Mouse (Mus musculus): ENCODE data around the gene Utrn. TPM values are rescaled to one million over a fixed set of nuclear protein-coding genes. Genes with fewer than 3 reads are reported as not detected.

The Utrn gene
- polyA plus RNA-seq, 1 experiment = 159 TPM

- no peaks in the 10 kb centered on the region for H3K9me3 ChIP-seq (replicated peaks; ENCODE audit: control insufficient read depth, insufficient read depth, low read length, poor library complexity, severe bottlenecking)
- H3K27ac ChIP-seq (ENCODE audit: insufficient read depth, low read length) = no peak overlapping the region
- H3K4me1 ChIP-seq (ENCODE audit: control insufficient read depth, insufficient read depth, low read length) = peaks cover 3% of the 10 kb centered on the region
- H3K27me3 ChIP-seq (ENCODE audit: control insufficient read depth, insufficient read depth, low read length, poor library complexity, severe bottlenecking) = no peaks in the 10 kb centered on the region; the same call in 1 of the 2 replicates
- TF ChIP-seq CTCF (IDR thresholded peaks at IDR 0.05; ENCODE audit: low read depth, low read length) (no peak), POLR2A (IDR thresholded peaks at IDR 0.05; ENCODE audit: insufficient read depth, low read length) (no peak), EP300 (IDR thresholded peaks at IDR 0.05; ENCODE audit: insufficient read depth, low read depth, low read length) (no peak)
- H3K4me3 ChIP-seq (ENCODE audit: low read depth, low read length) = no peak overlapping the region
- no peaks in the 10 kb centered on the region for H3K36me3 ChIP-seq (ENCODE audit: control insufficient read depth, insufficient read depth, low read length, poor library complexity, severe bottlenecking)
- no peak overlapping the region for H3K9ac ChIP-seq (ENCODE audit: low read depth, poor library complexity, severe bottlenecking)
Measured at GRCm38 (mm10) chr10:12723269-12723668, 145.9 kb downstream of the Utrn start.

GRCm38 (mm10) chr10:12722111-12722510, 147.1 kb downstream of the Utrn start:
- H3K27ac ChIP-seq (ENCODE audit: insufficient read depth, low read length) = no peak overlapping the region
- peaks cover 3% of the 10 kb centered on the region for H3K4me1 ChIP-seq (ENCODE audit: control insufficient read depth, insufficient read depth, low read length)
- no peak overlapping the region for H3K4me3 ChIP-seq (ENCODE audit: low read depth, low read length)
- H3K9me3 ChIP-seq (replicated peaks; ENCODE audit: control insufficient read depth, insufficient read depth, low read length, poor library complexity, severe bottlenecking) = no peaks in the 10 kb centered on the region
- no peak for TF ChIP-seq POLR2A (IDR thresholded peaks at IDR 0.05; ENCODE audit: insufficient read depth, low read length)
- no peak for TF ChIP-seq CTCF (IDR thresholded peaks at IDR 0.05; ENCODE audit: low read depth, low read length)
- TF ChIP-seq EP300 (IDR thresholded peaks at IDR 0.05; ENCODE audit: insufficient read depth, low read depth, low read length) = no peak
- no peaks in the 10 kb centered on the region for H3K27me3 ChIP-seq (ENCODE audit: control insufficient read depth, insufficient read depth, low read length, poor library complexity, severe bottlenecking)
- no peaks in the 10 kb centered on the region for H3K36me3 ChIP-seq (ENCODE audit: control insufficient read depth, insufficient read depth, low read length, poor library complexity, severe bottlenecking)
- H3K9ac ChIP-seq (ENCODE audit: low read depth, poor library complexity, severe bottlenecking) = no peak overlapping the region

GRCm38 (mm10) chr10:12718386-12718785, 150.8 kb downstream of the Utrn start:
- Histone ChIP-seq H3K4me3 (ENCODE audit: low read depth, low read length) (no peak overlapping the region), H3K36me3 (ENCODE audit: control insufficient read depth, insufficient read depth, low read length, poor library complexity, severe bottlenecking) (no peaks in the 10 kb centered on the region), H3K27me3 (ENCODE audit: control insufficient read depth, insufficient read depth, low read length, poor library complexity, severe bottlenecking) (no peaks in the 10 kb centered on the region), H3K9me3 (replicated peaks; ENCODE audit: control insufficient read depth, insufficient read depth, low read length, poor library complexity, severe bottlenecking) (no peaks in the 10 kb centered on the region), H3K4me1 (ENCODE audit: control insufficient read depth, insufficient read depth, low read length) (no peaks in the 10 kb centered on the region), H3K9ac (ENCODE audit: low read depth, poor library complexity, severe bottlenecking) (no peak overlapping the region), H3K27ac (ENCODE audit: insufficient read depth, low read length) (no peak overlapping the region)
- TF ChIP-seq POLR2A (IDR thresholded peaks at IDR 0.05; ENCODE audit: insufficient read depth, low read length) = no peak

DNA sequence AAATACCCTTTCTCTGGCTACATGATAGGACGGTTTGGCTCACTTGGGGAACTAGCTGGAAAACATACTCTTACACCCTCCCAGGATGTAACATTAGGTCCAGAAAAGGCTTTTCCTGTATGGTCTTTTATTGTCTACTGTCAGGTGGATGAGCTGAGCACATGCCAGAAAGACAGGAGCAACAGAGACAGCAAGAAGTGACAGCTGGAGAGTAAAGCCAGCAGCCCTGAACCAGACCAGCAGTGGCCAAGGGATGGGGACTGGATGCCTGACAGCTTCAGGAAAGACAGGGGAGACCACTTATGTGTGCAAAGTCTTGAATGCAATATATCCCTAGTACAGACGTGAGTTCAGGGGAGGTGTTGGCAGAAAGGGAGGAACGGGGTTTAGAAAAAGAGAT, 151.8 kb downstream of the Utrn start:
- no peak overlapping the region for H3K27ac ChIP-seq (ENCODE audit: insufficient read depth, low read length)

DNA sequence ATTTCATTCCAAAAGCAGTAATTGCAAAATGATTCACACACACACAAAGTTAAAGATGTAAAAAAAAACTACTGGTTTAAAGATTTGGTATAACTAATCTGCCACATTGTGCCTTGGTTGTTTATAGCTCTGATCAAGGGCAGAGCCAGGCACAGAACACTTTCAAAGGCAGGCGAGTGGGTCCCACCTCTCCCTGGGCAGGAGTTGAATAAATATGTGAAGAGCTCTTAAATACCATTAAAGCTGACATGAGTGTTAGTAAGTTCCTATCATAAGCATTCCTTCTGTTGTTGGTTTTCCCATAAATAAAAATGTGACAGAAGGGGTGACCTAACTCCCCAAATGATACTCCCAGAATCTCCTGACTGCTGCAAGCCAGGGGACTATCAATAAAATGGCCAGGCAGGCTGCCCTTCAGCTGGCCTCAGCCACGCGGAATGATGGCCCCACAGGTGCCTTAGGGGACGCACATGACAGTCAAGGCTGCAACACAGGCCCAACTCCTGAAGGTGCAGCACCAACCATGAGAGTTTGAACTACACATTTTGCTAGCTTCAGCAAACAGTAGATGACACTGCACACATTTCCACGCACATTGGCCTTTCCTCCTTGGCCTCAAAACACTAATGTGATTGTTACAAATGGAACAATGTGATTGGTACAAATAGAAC, 152.4 kb downstream of the Utrn start:
- Histone ChIP-seq H3K4me3 (ENCODE audit: low read depth, low read length) (no peak overlapping the region), H3K4me1 (ENCODE audit: control insufficient read depth, insufficient read depth, low read length) (no peaks in the 10 kb centered on the region), H3K27ac (ENCODE audit: insufficient read depth, low read length) (no peak overlapping the region), H3K9ac (ENCODE audit: low read depth, poor library complexity, severe bottlenecking) (no peak overlapping the region), H3K36me3 (ENCODE audit: control insufficient read depth, insufficient read depth, low read length, poor library complexity, severe bottlenecking) (no peaks in the 10 kb centered on the region), H3K27me3 (ENCODE audit: control insufficient read depth, insufficient read depth, low read length, poor library complexity, severe bottlenecking) (no peaks in the 10 kb centered on the region), H3K9me3 (replicated peaks; ENCODE audit: control insufficient read depth, insufficient read depth, low read length, poor library complexity, severe bottlenecking) (no peaks in the 10 kb centered on the region)
- TF ChIP-seq POLR2A (IDR thresholded peaks at IDR 0.05; ENCODE audit: insufficient read depth, low read length) = no peak
- TF ChIP-seq CTCF (IDR thresholded peaks at IDR 0.05; ENCODE audit: low read depth, low read length) = no peak
- TF ChIP-seq EP300 (IDR thresholded peaks at IDR 0.05; ENCODE audit: insufficient read depth, low read depth, low read length) = no peak

More for the DNA sequence above, 151.8 kb downstream of the Utrn start:
- no peak for TF ChIP-seq EP300 (IDR thresholded peaks at IDR 0.05; ENCODE audit: insufficient read depth, low read depth, low read length)
- no peak for TF ChIP-seq CTCF (IDR thresholded peaks at IDR 0.05; ENCODE audit: low read depth, low read length)
- TF ChIP-seq POLR2A (IDR thresholded peaks at IDR 0.05; ENCODE audit: insufficient read depth, low read length) = no peak
- no peaks in the 10 kb centered on the region for H3K27me3 ChIP-seq (ENCODE audit: control insufficient read depth, insufficient read depth, low read length, poor library complexity, severe bottlenecking)
- no peak overlapping the region for H3K4me3 ChIP-seq (ENCODE audit: low read depth, low read length)
- no peak overlapping the region for H3K9ac ChIP-seq (ENCODE audit: low read depth, poor library complexity, severe bottlenecking)
- no peaks in the 10 kb centered on the region for H3K9me3 ChIP-seq (replicated peaks; ENCODE audit: control insufficient read depth, insufficient read depth, low read length, poor library complexity, severe bottlenecking)
- H3K36me3 ChIP-seq (ENCODE audit: control insufficient read depth, insufficient read depth, low read length, poor library complexity, severe bottlenecking) = no peaks in the 10 kb centered on the region
- H3K4me1 ChIP-seq (ENCODE audit: control insufficient read depth, insufficient read depth, low read length) = no peaks in the 10 kb centered on the region

- no peaks in the 10 kb centered on the region for H3K4me1 ChIP-seq (ENCODE audit: control insufficient read depth, insufficient read depth, low read length)
- H3K9ac ChIP-seq (ENCODE audit: low read depth, poor library complexity, severe bottlenecking) = no peak overlapping the region
- H3K36me3 ChIP-seq (ENCODE audit: control insufficient read depth, insufficient read depth, low read length, poor library complexity, severe bottlenecking) = no peaks in the 10 kb centered on the region
- no peak overlapping the region for H3K27ac ChIP-seq (ENCODE audit: insufficient read depth, low read length)
- H3K4me3 ChIP-seq (ENCODE audit: low read depth, low read length) = no peak overlapping the region
- no peaks in the 10 kb centered on the region for H3K27me3 ChIP-seq (ENCODE audit: control insufficient read depth, insufficient read depth, low read length, poor library complexity, severe bottlenecking)
- H3K9me3 ChIP-seq (replicated peaks; ENCODE audit: control insufficient read depth, insufficient read depth, low read length, poor library complexity, severe bottlenecking) = no peaks in the 10 kb centered on the region
- TF ChIP-seq CTCF (IDR thresholded peaks at IDR 0.05; ENCODE audit: low read depth, low read length) = no peak
- TF ChIP-seq EP300 (IDR thresholded peaks at IDR 0.05; ENCODE audit: insufficient read depth, low read depth, low read length) = no peak
- TF ChIP-seq POLR2A (IDR thresholded peaks at IDR 0.05; ENCODE audit: insufficient read depth, low read length) = no peak
Measured at GRCm38 (mm10) chr10:12713236-12713855, 155.8 kb downstream of the Utrn start.

Data from ES-Bruce4 (cell line).